Mouse (Mus musculus) frontal cortex, adult (tissue): Measurements from ENCODE around the gene Npb.

Experiments
- ATAC-seq: cut with Nextera tagmentation; 2 replicates; pipeline ENCODE4 v1.9.2; 2017; ENCODE audit warnings: mild to moderate bottlenecking, moderate library complexity, mixed read lengths; ENCODE audit not compliant: low TSS enrichment

Npb gene

DNA sequence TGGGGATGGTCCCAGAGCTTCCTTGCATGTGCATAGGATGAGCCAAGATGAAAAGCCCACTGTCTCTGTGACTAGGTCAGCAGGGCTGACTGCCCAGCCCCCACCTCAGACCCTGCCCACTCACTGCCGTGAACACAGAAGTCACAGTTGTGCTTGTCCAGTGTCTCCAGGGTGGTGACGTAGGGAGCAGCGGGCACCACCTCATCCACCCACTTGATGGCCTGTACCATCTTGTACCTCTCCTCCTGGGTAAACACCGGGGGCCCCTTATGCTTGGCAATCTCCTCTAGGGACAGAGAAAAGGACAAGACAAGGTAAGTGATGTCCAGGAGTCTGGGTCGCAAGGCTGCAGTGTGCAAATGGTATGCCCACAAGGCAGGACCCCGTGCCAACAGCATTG lies 6.9 kb downstream of the Npb start:
- no peak for ATAC-seq

DNA sequence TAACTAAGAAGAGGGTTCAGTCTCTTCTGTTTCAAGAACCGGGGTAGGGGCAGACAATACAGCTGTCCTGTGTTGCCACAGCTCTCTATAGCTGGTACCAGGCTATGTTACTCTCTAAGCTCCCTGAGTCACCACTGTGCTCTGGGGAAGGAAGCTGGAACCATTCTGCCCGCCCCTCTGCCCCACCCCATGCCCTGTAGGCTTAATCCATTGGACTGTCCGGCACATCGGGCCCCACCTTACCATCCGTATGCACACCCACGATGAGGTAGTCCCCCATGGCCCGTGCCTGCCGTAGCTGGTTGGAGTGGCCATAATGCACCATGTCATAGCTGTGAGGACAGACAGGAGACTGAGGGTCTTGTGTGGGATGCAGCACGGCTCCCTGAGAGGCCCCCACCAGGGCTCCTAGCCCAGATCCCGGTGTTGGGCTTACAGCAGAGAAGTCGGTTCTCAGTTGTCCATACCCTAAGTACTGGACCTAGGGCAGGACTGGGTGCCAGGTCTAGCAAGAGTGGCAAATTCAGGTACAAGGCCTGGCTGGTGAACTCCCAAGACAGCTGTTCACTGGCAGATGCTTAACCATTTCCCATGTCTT lies 7.4 kb downstream of the Npb start:
- no peak for ATAC-seq

DNA sequence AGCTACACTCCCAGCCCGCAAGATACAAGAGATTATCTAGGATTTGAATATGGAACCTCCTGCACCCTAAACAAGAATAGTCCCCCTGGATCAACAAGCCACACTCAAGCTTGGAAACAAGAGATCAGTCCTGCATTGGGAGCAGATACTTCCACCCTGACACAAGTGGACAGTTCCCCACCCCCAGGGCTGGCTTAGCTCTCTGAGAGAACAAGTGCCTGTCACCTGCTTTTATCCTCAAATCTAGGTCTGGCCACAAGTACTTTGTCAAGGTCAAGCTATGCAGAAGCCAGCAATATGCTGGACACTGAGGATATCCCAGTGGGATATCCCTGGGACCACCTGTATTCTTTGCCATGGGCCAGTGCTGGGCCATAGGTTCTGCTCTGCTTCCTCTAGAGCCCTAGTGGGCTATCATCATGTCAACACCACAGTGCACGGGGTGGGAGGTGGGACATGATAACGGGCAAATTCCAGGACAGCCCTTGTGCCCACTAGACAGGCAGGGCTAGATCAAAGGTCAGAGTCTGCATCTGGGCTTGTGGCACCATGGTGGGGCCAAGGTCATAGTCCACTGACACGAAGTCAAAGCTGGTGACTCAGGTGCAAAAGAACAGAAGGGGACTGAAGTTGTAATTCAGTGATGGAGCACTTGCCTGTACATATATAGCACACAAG lies 8.5 kb downstream of the Npb start:
- ATAC-seq = no peak

DNA sequence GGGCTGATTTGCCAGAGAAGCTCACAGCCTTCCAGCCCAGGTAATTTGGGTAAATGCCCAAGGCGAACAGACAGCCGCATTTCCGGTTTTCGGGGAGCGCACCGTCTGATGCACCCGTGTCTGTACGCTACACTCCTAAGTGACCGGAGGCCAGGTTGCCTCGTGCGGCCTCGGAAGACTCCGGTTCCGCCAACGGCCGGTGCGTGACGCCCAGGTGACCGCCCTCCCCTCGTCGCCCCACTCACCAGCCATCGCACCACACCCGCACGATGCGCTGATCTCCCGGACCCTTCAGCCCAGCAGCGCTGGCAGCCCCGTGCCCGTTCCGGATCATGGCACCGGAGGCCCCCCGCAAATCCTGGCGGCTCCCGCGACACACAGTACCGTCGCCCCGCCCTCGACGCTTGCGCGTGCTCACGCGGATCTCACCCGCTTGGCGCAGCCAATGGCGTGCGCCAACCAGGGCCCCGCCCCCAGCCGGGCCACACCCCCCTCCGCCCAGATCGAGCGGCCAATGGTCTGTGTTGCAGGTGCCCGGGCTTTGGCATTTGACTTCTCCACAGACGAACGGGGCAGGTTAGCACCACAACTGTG lies 9.3 kb downstream of the Npb start, which contains the start of gene Pcyt2:
Gene Pcyt2, minus strand, starts transcription at position 418 of the 594 bp plus-strand sequence.
- peak; percentile 86 for ATAC-seq

DNA sequence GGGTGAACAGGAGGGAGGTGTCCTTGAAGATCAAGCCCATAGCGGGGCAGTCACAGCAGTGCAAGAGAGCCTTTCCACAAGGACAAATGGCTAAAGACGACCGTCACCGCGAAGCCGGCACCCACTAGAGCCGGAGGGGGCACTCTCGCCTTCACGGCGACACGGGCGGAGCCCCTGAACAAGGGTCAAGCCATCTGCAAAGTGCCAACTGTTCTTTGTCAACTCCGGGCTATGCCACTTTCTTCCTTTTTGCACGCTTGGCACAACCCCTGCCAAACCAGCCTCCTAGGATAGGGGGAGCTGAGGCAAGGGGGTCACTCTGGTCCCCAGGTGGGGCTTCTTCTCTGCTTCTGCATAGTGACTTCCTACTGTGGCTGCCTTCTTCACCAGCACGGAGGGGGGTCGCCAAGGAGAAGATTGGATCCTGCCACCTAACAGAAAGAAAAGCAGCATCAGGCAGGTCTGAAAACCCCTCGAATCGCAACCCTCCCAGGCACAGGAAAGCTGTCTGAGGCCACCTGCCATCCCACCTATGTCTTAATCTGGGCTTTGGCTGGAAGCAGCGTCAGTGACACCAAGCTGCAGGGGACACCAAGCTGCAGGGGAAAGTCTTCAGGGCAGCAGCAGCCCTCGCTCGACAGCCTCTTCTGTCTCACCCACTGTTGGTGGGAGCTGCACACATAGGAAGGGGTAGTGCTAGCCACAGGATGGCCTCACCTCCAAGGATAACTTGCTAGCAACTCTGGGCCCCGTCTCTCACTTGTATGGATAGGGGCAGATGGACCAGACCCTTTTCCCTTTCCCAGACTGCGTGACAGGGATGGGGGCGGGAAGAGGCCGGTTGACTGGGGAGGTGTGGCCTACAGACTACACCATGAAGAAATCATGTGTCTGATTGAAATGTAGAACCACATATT lies 10.6 kb downstream of the Npb start:
- ATAC-seq = no peak

DNA sequence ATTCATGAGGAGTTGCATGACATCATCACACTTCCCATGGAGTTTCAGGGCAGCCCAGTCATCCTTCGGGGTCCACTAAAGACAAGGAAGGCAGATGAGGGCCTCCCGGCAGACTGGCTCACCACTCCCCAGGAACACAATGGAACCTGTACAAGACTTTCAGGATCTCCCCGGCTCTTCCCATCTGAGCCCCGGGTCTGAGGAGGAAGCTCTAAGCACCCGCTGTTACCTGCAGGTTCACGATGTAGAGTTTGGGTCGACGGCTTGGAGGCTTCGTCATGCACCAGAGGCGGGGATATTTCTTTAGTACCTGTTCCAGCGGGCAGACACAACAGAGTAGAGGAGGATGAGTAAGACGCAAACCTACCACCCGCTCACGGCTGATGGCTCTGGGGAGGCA lies 11.9 kb downstream of the Npb start:
- ATAC-seq = no peak

DNA sequence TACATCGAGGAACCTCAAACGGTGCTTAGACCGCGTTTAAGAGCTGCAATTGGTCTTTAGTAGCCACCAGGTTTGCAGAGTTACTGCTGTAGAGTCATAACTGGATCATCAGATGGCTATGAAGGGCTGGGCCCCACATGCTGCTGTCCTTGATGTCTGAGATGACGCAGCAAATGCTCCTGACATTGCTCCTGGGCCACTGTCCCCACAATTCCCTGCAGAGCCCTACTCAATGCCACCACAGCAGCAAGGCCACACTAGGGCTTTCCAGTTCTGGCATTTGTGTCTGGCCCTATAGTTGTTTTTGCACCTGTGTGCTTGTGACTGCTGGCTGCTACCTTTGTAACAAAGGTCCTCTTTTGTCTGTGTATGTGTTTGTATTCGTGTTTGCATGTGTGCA lies 14.5 kb downstream of the Npb start:
- no peak for ATAC-seq

DNA sequence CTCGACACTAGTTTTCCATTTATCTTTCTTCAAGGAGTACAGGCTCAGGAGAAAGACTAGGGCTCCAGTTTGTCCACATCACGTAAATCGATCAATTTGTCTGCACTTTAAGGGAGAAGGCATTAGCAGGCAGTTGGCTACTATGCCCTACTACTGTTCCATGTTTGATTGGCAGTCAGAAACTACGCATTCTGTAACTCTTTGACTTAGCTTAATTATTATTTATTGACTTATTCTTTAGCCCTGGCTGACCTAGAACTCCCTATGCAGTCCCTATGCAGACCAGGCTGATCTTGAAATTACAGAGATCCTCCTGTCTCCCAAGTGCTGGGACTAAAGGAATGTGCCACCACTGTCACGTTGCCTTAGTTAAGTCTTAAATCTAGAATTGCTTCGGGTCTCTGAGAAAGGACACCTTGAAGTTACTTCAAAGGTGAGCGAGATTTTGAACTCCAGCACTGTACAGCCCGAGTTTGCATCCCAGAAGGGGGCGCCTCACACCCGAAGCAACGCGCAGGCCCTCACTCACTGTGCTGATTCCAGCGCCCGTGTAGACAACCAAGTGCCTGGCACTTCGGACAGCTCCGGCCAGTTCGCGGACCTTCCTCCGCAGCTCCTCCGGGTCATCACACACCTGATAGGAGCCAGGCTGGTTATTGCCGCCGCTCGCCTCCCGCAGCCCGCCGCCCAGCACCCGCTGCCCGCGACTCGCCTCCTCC lies 15.8 kb downstream of the Npb start:
- peak; percentile 66 for ATAC-seq

DNA sequence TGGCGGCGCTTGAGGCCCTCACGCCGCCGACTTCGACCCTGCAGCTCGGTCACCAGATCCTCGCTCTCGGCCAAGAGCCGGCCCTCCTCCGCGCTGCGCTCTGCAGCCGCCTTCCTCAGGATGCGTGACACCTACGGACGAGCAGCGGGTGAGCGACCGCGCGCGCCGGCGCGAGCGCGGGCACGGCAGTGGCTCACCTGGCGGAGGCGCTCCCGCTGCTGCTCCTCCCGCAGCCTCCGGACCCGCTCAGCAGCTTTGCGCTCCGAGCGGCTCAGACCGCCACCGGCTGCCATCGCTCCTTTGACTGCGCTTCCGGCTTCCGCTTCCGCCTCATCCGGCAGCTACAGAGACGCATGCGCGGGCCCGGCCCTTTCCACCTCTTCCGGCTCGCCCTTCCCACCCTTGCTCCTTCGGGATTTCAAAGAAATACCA lies 16.4 kb downstream of the Npb start:
- peak; percentile 86 for ATAC-seq

DNA sequence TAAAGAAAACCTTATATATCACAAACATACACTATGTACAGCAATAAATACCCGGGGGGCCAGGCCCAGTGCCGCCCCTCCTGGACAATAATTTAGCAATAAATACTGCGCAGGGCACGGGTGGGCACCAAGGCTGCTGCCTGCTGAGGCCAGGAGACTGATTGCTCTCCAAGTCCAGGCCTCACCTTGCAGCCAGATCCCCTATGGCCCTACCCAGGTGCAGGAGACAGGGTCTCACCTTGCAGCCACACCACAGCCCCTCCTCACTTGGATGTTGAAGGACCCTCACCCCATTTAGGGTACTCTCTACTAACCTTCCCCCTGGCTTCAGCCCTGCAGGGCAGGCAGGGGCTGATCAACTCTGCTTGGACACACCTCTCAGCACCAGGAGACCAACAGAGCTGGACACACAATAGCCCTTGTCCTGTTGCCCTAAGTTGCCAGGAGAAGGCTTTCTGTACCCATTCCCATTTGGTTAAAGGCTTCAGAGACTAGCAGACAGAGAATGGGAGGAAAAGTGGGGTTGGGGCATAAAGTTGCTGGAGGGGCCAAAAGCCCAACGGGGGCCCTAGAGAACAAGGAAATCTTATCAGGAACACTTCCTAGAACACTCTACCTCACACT lies 17.0 kb downstream of the Npb start, which contains the start of gene Sirt7:
Gene Sirt7, minus strand, starts transcription at position 89 of the 624 bp plus-strand sequence.
- ATAC-seq = no peak

DNA sequence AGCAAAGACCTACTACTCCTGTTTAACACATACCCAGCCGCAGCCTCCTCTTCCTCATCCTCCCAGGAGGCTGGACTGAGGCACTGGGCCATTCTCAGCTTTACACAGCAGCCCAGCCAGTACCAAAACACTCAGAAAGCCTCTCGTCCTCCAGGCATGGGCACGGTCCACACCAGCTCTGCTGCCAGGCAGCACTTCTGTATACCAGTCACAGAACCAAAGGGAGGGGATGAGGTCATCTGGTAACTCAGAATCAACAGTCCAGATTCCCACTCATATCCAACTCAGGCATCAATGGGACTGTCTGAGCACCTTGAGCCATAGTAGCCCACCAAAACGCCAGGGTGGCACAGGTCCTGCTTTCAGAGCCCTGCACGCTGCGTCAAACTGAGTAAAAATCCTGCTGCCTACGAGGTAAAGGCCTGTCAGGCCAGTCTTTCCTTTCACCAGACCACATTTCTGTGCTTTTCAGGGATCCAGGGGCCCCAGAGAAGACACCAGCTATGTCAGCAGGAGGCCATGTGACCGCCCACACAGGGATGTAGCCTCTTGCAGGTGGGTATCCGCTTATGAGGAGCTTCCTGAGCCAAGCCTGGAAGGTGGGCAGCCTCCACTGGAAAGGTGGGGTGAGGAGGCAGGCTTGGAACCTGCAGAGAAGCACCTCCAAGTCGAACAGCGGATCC lies 18.6 kb downstream of the Npb start:
- no peak for ATAC-seq

DNA sequence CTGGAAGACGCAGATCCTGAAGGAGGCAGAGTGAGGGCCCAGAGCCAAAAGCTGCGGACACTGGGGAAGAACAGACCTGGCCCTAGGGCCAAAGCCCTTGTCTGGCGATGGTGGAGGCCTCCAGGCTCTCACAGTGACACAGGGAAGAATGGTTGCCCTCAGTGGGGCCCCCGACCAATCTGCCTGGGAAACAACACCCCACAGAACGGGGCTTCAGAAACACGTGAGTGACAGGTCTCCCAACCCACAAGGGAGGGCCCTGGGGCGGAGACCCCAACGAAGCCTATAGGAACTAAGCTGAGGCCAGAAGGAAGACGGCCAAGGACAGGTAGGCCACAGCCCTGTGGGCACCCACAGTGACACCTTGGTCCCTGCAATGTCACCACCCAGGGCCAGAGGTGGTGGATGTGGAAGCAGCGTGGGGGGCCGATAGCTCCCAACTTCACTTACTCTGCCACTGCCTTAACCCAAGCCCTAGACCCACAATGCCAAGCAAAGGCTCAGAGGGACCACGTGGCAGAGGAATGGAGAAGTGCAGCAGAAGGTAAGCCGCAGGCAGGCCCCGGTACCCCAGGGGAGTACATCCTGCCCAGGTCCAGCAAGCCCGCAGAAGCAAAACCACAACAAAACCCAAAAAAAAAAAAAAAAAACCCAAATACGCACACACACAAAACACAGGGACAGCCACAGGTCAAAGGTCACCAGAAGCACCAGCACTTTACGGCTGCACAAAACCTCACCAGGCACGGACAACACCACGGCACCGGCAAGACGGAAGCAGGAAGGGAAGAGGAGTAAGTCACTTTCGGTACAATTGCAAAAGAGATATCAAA lies 19.4 kb downstream of the Npb start:
- ATAC-seq = no peak

DNA sequence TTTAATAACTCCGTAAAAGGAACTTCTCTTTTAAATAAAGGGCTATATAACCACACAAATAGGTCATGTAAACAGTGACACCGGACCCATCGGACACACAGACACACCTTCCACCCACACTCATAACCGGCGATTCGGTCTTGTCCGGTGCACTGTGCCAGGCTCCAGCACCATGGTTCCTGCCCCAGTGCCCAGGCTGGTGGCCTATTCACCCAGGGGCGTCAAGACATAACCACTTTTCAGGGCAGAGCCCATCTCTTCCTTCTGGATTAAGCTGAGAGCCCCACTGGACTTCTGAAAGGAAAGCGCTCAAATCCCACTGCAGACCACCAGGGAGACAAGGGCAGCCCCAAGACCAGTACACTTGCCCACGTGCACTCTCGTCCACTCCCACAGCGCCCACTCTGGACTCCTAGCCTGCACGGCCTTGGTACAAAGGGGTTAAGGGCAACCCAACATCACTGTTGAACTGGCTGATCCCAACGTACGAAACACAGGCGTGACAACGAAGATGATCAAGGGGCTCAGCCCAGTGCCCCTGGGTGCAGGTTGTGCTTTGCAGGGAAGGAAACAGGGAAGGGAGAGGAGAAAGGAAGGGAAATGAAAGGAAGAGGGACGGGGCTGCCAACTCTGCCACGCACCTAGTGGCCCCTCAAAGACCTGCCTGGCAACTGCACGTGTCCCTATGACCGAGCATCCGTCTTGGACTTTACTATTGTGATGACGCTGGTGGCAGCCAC lies 20.5 kb downstream of the Npb start:
- ATAC-seq = no peak

DNA sequence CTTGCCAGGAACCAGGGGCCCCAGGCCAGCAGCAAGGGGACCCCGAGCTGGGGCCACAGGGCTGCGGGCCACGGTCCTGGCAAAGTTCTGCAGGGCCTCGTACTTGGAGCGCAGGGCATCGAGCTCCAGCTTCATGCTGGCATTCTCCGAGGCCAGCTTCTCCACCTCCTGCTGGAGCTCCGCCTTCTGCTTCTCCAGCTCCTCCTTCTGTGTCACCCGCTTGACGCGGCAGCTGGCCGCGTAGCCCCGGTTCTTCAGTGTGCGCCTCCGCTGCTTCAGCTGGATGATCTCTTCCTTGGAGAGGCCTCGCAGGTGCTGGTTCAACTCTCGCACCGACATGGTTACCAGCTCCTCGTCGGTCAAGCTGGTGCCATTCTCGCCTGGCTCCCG lies 21.1 kb downstream of the Npb start:
- no peak for ATAC-seq

DNA sequence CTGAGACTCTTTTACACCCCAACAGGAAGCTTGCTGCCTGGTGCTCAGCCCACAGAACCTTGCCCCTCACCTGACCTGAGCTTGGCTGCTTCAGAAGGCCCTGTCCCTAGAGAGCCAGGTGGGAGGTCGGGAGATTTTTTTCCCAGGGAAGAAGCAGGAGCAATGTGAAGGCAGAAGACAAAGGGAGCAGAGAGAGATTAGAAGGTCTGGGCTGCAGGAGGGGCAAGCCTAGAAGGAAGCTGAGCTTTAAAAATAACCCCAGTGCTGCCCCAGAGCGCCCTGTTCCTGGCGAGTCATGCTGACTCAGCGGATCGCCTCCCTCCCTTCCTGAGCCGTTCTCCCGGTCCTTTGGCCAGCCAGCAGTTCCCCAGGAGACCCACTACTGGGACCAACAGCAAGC lies 21.6 kb downstream of the Npb start:
- ATAC-seq = no peak

DNA sequence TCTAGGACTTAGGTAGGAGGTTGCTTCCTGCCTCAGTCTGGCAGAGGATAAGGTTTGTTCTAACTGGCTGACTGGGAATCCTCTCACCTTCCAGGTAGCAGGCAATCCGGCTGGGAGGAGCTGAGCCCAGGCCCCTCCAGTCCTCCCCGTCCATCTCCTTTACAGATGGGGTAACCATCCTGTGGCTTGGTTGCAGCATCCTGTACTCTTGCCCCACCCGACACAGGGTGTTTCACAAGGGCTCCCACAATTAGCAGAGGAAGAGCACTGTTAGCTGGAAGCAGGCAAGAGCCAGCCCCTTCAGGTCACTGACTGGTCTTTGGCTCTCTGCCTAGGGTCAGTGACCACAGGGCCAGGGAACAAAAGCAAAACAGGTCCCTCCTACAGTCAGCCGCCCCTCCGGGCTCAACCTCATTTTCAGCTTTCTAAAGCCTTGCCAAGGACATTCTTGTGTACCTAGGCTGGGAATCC lies 22.2 kb downstream of the Npb start:
- ATAC-seq = no peak

DNA sequence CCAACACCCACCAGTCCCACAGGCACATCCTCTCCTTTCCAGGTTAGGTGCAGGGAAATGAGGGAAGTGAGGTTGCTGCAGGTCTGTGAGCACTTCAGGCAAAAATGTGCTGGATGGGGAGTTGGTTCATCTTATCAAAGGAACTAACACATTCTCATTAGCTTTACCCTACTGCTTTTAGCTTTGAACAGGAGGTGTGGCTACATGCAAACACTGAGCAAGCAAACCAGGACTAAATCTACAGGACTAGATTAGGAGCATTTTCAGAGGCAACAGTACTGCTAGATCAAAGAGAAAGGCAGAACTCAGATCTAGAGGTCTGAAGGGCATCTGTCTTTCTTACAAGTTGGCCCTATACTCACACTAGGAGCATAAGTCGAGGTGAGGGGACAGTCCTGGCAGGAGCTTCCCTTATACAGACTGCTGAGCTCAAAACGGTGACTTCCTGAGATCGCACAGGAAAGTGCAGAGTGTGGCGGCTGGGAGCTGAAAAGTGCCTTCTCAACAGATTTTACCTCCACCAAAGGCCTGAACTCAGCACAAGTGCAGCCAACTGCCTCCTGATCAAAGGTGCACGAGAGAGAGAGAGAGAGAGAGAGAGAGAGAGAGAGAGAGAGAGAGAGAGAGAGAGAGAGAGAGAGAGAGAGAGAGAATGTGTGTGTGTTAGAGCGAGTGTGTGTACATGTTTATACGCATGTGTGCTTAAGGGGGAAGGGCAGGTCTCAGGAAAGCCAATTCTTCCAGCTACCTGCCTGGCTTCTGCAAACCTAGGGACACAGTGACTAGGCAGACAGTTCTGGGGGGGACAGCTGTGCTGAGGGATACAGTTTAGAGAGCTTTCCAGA lies 22.8 kb downstream of the Npb start:
- ATAC-seq = no peak
